Mouse (Mus musculus) intestine, embryonic 14.5 days (tissue): ENCODE measurements around the gene Tubg2. TPM values are rescaled to one million over a fixed set of nuclear protein-coding genes. Genes with fewer than 3 reads are reported as not detected.
A peak's percentile ranks its signal among the peaks of the same experiment; 100 is the strongest.

Experiments
- ATAC-seq: fragments of 200-750 bp; cut with Nextera tagmentation; replicated peaks from 2 replicates; pipeline ENCODE4 v1.8.0; 2017; ENCODE audit warnings: low read depth, moderate number of reproducible peaks, moderate TSS enrichment, moderate library complexity; ENCODE audit not compliant: low FRiP score, low TSS enrichment
- DNase-seq: peaks from one replicate; pipeline ENCODE4 v3.0.0-alpha.2; 2018; ENCODE audit warnings: low spot score
- H3K27ac ChIP-seq: fragments of 300-500 bp; sonication (generic); 2 replicates; pipeline ENCODE4 v1.5.1; 2014; ENCODE audit warnings: low read depth, mild to moderate bottlenecking, control low read depth
- H3K27me3 ChIP-seq: fragments of 300-500 bp; sonication (generic); replicated peaks from 2 replicates; pipeline ENCODE4 v1.6.1; 2014; ENCODE audit warnings: low read length, control low read depth; ENCODE audit not compliant: control insufficient read depth, insufficient read depth
- H3K36me3 ChIP-seq: fragments of 300-500 bp; sonication (generic); 2 replicates; pipeline ENCODE4 v1.6.1; 2014; ENCODE audit warnings: low read length, control low read depth; ENCODE audit not compliant: control insufficient read depth, insufficient read depth
- H3K4me1 ChIP-seq: fragments of 300-500 bp; sonication (generic); replicated peaks from 2 replicates; pipeline ENCODE4 v1.6.1; 2014; ENCODE audit warnings: low read length, control low read depth, mixed read lengths; ENCODE audit not compliant: control insufficient read depth, insufficient read depth
- H3K4me2 ChIP-seq: fragments of 300-500 bp; sonication (generic); 2 replicates; pipeline ENCODE4 v1.6.1; 2014; ENCODE audit warnings: low read length
- H3K4me3 ChIP-seq: fragments of 300-500 bp; sonication (generic); 2 replicates; pipeline ENCODE4 v1.5.1; 2014; ENCODE audit warnings: low read depth, low read length, control low read depth, mixed read lengths
- H3K9ac ChIP-seq: fragments of 300-500 bp; sonication (generic); 2 replicates; pipeline ENCODE4 v1.6.1; 2014; ENCODE audit warnings: mild to moderate bottlenecking, low read length
- H3K9me3 ChIP-seq: fragments of 300-500 bp; sonication (generic); 2 replicates; pipeline ENCODE4 v1.6.1; 2016; ENCODE audit warnings: low read length, control low read depth; ENCODE audit not compliant: control insufficient read depth
- WGBS: fragments of 180-500 bp; shearing (Covaris S2); extraction: QIAGEN DNeasy Blood & Tissue Kit; methylation state at CpG from one replicate; pipeline ENCODE4 v1.1.7; 2014; 5-methylcytosine and 5-hydroxymethylcytosine counted together
- polyA plus RNA-seq: library from polyadenylated mRNA; unstranded; fragments of >200 nt; fragmentation: Nextera tagmentation; extraction: Ambion mirVana; gene quantifications from 2 replicates; pipeline ENCODE4 v1.2.1, GENCODE M21; 2014

The Tubg2 gene
- polyA plus RNA-seq, 1 experiment from 2014 or later = 7.4 TPM

DNA sequence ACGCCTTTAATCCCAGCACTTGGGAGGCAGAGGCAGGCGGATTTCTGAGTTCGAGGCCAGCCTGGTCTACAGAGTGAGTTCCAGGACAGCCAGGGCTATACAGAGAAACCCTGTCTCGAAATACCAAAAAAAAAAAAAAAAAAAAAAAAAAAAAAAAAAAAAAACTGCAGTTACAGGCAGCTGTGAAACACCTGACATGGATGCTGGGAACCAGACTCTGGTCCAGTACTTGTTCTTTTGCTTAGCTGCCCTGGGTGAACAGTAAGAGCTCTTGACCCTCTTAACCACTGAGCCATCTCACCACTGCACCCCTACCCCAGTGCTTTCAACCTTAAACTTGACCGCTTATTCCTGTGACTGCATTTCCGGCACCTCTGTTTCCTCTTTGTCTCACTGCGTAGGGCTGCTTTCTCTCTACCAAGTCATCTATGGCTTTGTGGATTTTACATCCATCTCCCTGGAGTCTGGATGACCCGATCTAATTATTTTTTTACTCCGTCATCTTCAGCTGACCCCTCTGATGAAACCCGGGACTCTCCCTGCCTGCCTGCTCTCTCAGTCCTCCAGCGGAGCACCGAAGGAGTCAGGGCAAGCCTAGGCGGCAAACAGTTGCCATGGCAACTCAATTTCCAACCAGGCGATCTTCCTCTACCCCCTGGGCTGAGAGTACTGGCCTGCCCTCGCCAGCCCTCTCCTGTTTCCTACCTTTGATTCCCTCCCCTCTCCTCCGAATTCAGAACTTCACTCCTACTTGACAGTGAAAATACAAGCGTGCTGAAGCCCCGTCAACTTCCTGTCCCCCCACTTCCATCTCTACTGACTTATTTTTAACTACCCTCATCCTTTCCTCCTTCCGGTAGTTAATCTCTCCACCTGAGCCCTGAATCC lies 12.1 kb upstream of the Tubg2 start:
- Histone ChIP-seq H3K4me2 (peak overlapping the region; percentile 58), H3K27me3 (0 out of 2 replicates have a peak, but pooled peaks cover 7% of the 10 kb centered on the region), H3K4me1 (peaks cover 14% of the 10 kb centered on the region), H3K9ac (no peak overlapping the region; the same call in 1 of the 2 replicates), H3K27ac (no peak overlapping the region), H3K9me3 (no peaks in the 10 kb centered on the region), H3K36me3 (no peaks in the 10 kb centered on the region), H3K4me3 (peak overlapping the region; percentile 26)
- DNase-seq (peak; percentile 65), ATAC-seq (peak; percentile 22; the same call in 1 of the 2 replicates)
- WGBS = 19% methylated on average over 17 of the region's 19 CpGs

DNA sequence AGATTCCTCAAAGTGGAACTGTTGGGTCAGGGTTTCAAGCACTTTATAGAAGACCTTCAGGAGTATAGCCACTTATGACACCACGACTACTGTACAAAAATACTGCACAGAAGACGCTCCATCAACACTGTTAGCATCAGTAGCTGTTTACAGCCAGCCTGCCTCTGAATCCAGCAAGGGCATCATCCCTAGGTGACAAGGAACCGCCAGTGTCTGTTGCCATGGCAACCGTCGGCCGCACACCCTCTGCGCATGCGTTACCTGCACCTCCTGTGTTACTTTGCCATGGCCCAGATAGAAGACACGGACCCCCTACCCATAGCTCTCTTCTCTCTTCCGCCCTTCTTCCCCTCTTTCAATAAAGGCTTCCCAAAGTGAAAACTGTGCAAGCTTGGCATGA lies 9.3 kb upstream of the Tubg2 start:
- no peak for DNase-seq
- Histone ChIP-seq H3K9ac (no peak overlapping the region), H3K36me3 (no peaks in the 10 kb centered on the region), H3K4me3 (no peak overlapping the region), H3K4me1 (peaks cover 23% of the 10 kb centered on the region), H3K4me2 (no peak overlapping the region), H3K9me3 (no peaks in the 10 kb centered on the region), H3K27ac (no peak overlapping the region), H3K27me3 (no peaks in the 10 kb centered on the region)
- ATAC-seq = no peak
- WGBS = 41% methylated on average over 10 of the region's 10 CpGs

DNA sequence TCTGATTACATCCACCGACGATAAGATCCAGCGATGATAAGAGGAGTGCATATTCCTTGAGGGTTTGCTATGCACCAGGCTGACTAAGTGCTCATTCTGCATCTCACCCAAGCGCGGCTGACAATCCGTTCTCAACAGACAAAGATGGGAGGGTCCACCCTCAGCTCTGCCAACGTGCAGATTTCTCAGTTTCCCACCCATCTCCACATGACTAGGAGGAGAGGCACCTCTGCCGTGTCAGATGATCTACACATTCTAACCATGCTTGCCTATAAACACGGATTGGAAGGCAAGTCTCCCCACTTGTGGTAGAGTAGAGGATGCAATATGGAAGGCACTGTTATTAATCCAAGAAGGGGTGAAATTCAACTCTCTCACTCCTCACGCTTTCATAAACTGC lies 7.0 kb upstream of the Tubg2 start:
- Histone ChIP-seq H3K36me3 (no peaks in the 10 kb centered on the region), H3K9me3 (no peaks in the 10 kb centered on the region), H3K4me2 (peak overlapping the region; percentile 9; the same call in 1 of the 2 replicates), H3K27me3 (no peaks in the 10 kb centered on the region), H3K4me1 (peaks cover 22% of the 10 kb centered on the region), H3K9ac (no peak overlapping the region), H3K27ac (peak overlapping the region; percentile 88), H3K4me3 (no peak overlapping the region)
- no peak for DNase-seq
- 54% methylated on average over 10 of the region's 10 CpGs for WGBS
- ATAC-seq = peak; percentile 21; the same call in 1 of the 2 replicates

DNA sequence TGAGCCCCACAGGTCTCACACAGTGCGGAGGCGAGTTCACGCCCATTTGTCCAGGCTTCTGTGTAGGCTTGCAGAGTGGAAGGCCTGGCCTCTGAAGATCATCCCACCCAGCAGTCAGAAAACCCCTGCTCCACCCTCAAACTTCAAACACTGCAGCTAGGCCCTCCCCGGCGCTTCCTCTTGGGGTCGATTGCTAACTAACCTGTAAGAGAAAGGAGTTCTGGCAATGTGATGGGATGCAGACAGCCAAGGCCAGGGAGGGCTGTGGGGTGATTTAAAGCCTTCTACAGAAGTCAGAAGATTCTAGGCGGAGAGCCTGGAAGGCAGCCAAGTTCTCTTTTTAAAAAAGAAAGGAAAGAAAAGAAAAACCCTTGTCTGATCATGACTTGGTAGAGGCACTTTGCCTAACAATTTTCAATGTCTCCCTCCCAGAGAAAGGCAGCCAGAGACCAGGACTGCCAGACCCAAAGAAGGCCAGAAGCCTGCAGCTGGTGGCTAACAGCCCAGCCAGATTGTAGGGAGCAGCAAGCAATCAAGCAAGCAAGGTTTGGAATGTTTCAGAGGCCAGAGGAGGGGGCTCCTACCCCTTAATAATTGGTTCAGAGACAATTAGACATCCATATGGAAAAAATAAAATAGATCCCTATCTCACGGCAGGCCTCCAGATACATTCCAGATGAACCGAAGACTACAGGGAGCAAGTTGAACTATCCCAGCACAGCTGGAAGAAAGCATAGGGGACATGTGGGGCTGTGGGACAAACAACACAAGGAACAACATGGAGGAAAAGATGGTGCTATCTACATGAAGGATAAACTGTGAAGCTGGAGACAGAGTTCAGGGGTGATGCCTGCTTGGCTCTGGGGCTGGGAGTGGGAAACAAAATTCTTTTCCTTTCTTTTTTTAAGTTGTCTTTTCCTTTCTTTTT lies 6.3 kb upstream of the Tubg2 start:
- ATAC-seq (peak; percentile 58), DNase-seq (peak; percentile 73)
- WGBS = 13% methylated on average over 9 of the region's 9 CpGs
- Histone ChIP-seq H3K4me2 (peak overlapping the region; percentile 9; the same call in 1 of the 2 replicates), H3K27me3 (no peaks in the 10 kb centered on the region), H3K4me3 (no peak overlapping the region), H3K27ac (peak overlapping the region; percentile 88), H3K9ac (no peak overlapping the region), H3K36me3 (no peaks in the 10 kb centered on the region), H3K4me1 (peaks cover 19% of the 10 kb centered on the region), H3K9me3 (no peaks in the 10 kb centered on the region)

DNA sequence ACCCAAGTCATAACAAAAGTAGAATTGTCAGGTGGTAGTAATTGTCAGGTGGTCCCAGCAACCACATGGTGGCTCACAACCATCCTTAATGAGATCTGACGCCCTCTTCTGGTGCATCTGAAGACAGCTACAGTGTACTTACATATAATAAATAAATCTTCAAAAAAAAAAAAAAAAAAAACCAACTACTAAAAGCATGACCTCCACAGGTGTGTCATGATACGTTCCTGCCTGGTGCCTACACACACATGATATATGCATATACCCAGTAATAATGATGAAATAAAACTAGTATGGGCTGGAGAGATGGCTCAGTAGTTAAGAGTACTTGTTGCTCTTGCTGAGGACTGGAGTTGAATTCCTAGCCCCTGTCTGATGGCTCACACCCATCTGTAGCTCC lies 4.6 kb upstream of the Tubg2 start:
- no peak overlapping the region for H3K9ac ChIP-seq
- 59% methylated on average over 2 of the region's 2 CpGs for WGBS
- ATAC-seq = no peak
- no peaks in the 10 kb centered on the region for H3K9me3 ChIP-seq
- H3K36me3 ChIP-seq = no peaks in the 10 kb centered on the region
- H3K27ac ChIP-seq = no peak overlapping the region
- no peaks in the 10 kb centered on the region for H3K27me3 ChIP-seq
- no peak overlapping the region for H3K4me3 ChIP-seq
- DNase-seq = no peak
- H3K4me2 ChIP-seq = no peak overlapping the region
- H3K4me1 ChIP-seq = peaks cover 21% of the 10 kb centered on the region

DNA sequence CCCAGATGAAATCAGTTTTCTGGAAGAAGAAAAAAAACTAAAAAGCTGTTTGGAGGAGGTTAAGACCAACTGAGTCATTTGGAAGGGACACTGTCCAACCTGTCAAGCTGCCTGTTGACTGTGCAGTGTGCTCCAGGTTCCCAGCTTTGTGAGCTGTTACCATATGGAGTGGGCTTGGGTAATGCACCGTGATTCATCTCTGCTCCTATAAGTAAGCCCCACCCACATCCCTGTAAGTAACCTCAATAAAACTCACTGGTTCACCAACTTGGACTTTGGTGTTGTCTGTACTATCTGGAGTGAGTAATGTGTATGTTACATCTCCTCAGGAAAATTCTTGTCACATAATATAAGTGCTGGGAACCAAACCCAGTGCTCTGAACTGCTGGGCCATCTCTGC lies 2.9 kb upstream of the Tubg2 start:
- 61% methylated on average over 1 of the region's 1 CpGs for WGBS
- Histone ChIP-seq H3K9ac (no peak overlapping the region), H3K4me3 (no peak overlapping the region), H3K27ac (no peak overlapping the region), H3K4me2 (no peak overlapping the region), H3K36me3 (no peaks in the 10 kb centered on the region), H3K4me1 (peaks cover 25% of the 10 kb centered on the region), H3K9me3 (no peaks in the 10 kb centered on the region), H3K27me3 (no peaks in the 10 kb centered on the region)
- DNase-seq (no peak), ATAC-seq (no peak; the same call in 1 of the 2 replicates)

DNA sequence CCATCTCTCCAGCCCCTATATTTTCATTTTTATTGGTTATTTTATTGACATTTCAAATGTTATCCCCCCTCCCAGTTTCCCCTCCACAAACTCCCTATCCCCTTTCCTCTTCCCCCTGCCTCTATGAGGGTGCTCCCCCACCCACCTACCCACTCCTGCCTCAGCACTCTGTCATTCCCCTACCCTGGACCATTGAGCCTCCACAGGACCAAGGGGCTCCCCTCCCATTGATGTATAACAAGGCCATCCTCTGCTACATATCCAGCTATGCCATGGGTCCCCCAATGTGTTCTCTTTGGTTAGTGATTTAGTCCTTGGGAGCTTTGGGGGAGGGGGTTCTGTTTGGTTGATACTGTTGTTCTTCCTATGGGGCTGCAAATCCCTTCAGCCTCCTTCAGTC lies 1.1 kb upstream of the Tubg2 start:
- H3K36me3 ChIP-seq = no peaks in the 10 kb centered on the region
- no peak overlapping the region for H3K4me3 ChIP-seq
- H3K4me2 ChIP-seq = no peak overlapping the region
- no peak overlapping the region for H3K9ac ChIP-seq
- H3K4me1 ChIP-seq = peaks cover 10% of the 10 kb centered on the region
- no peak overlapping the region for H3K27ac ChIP-seq
- DNase-seq (no peak), ATAC-seq (no peak)
- H3K27me3 ChIP-seq = no peaks in the 10 kb centered on the region
- no peaks in the 10 kb centered on the region for H3K9me3 ChIP-seq

DNA sequence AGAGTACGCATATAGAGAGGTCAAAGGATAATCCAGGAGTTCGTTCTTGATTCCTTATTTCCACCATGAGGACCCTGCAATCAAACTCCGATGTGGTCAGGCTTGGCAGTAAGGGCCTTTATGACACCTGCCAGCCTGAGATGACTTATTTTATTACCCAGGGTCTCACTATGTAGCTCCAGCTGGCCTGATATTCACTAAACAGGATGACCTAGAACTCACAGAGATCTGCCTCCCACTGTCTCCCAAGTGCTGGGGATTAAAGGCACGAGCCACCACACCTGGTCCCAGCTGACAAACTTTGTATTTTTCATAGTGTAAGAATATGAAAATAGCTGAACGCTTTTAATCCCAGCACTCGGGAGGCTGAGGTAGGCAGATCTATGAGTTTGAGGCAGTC lies 556 bp upstream of the Tubg2 start:
- H3K4me3 ChIP-seq = no peak overlapping the region
- H3K27ac ChIP-seq = no peak overlapping the region
- no peaks in the 10 kb centered on the region for H3K36me3 ChIP-seq
- H3K4me1 ChIP-seq = peaks cover 5% of the 10 kb centered on the region; the same call in 1 of the 2 replicates
- 59% methylated on average over 6 of the region's 6 CpGs for WGBS
- peak overlapping the region; percentile 73; the same call in 1 of the 2 replicates for H3K4me2 ChIP-seq
- H3K27me3 ChIP-seq = no peaks in the 10 kb centered on the region
- H3K9me3 ChIP-seq = no peaks in the 10 kb centered on the region
- DNase-seq (no peak), ATAC-seq (no peak)
- H3K9ac ChIP-seq = no peak overlapping the region
